Mouse (Mus musculus): Measurements from ENCODE around the gene Ffar4.

DNA sequence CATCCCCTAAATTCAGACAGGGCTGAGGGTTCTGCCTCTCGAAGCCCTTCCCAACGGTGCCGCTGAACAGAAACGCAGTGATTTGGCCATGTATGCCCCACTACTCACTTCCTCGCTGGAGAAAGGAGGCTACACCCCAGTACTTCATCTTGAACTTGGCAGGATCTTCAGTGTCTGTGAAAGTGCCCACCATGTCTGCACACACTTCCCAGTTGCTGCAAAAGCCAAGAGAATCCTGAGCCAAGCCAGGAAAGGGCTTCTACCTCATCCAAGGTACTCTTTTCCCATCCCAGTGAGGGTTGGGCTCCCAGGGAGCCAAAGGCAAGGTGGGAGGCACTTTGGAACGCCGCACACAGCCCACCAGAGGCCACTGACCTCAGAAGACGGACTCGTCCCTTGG lies 27.1 kb downstream of the Ffar4 start:
- no peak for TF ChIP-seq POLR2A (IDR thresholded peaks at IDR 0.05; ENCODE audit: control insufficient read depth in 1 of 2, insufficient read depth in 1 of 2, low read depth in 1 of 2, low read length in 2 of 2, poor library complexity in 1 of 2)
- no peak for TF ChIP-seq CTCF (IDR thresholded peaks at IDR 0.05 in 2 of 3, conservative IDR thresholded peaks at IDR 0.05 in 1 of 3; ENCODE audit: control insufficient read depth in 1 of 3, insufficient read depth in 1 of 3, low read depth in 2 of 3, low read length in 3 of 3, poor library complexity in 1 of 3, severe bottlenecking in 1 of 3)
- no peak for TF ChIP-seq MAX (IDR thresholded peaks at IDR 0.05; ENCODE audit: low read length)
- no peak for TF ChIP-seq BHLHE40 (IDR thresholded peaks at IDR 0.05; ENCODE audit: borderline replicate concordance, low read depth, low read length)
- no peak for TF ChIP-seq MEF2A (IDR thresholded peaks at IDR 0.05; ENCODE audit: extremely low read depth, insufficient replicate concordance, low read depth, low read length, poor library complexity, severe bottlenecking)
- TF ChIP-seq TAL1 (IDR thresholded peaks at IDR 0.05; ENCODE audit: low read length), result no peak
- no peak for TF ChIP-seq ETS1 (IDR thresholded peaks at IDR 0.05; ENCODE audit: low read depth, low read length)
- no peak for TF ChIP-seq POLR2AphosphoS5 (IDR thresholded peaks at IDR 0.05; ENCODE audit: borderline replicate concordance, low read depth, low read length)
- TF ChIP-seq SIN3A (IDR thresholded peaks at IDR 0.05; ENCODE audit: low read length), result no peak
- TF ChIP-seq MXI1 (IDR thresholded peaks at IDR 0.05; ENCODE audit: low read depth, low read length), result no peak
